Mouse (Mus musculus) spleen, adult 2 months (tissue): ENCODE data around the gene Cog2. TPM values are rescaled to one million over a fixed set of nuclear protein-coding genes. Genes with fewer than 3 reads are reported as not detected.

Experiments used
- DNase-seq, 2 experiments: peaks; one replicate each; pipeline versions ENCODE4 v3.0.0 to v3.0.0-alpha.2; 2012 to 2021; ENCODE audit warnings: low spot score in 2 of 2, low read depth in 1 of 2
- H3K27ac ChIP-seq: fragments of 200-500 bp; 2 replicates; pipeline ENCODE4 v1.5.1; 2012; ENCODE audit warnings: low read length, inconsistent platforms; ENCODE audit not compliant: insufficient read depth
- H3K27me3 ChIP-seq: fragments of 200-500 bp; 2 replicates; pipeline ENCODE4 v1.6.1; 2012; ENCODE audit warnings: mild to moderate bottlenecking, moderate library complexity, low read length, inconsistent platforms; ENCODE audit not compliant: control insufficient read depth, insufficient read depth
- H3K36me3 ChIP-seq: fragments of 200-500 bp; 2 replicates; pipeline ENCODE4 v1.6.1; 2012; ENCODE audit warnings: mild to moderate bottlenecking, low read length, inconsistent platforms; ENCODE audit not compliant: control insufficient read depth, insufficient read depth
- H3K4me1 ChIP-seq: fragments of 200-500 bp; 2 replicates; pipeline ENCODE4 v1.6.1; 2011; ENCODE audit warnings: inconsistent platforms; ENCODE audit not compliant: control insufficient read depth, insufficient read depth, insufficient read length
- H3K4me3 ChIP-seq: fragments of 200-500 bp; 2 replicates; pipeline ENCODE4 v1.5.1; 2011; ENCODE audit warnings: mild to moderate bottlenecking, inconsistent platforms; ENCODE audit not compliant: insufficient read depth, insufficient read length; ENCODE audit errors: extremely low read depth
- CTCF ChIP-seq: fragments of 200-500 bp; IDR thresholded peaks from 2 replicates; pipeline ENCODE4 v1.5.1; 2011; ENCODE audit warnings: mild to moderate bottlenecking, inconsistent platforms; ENCODE audit not compliant: insufficient read depth, insufficient read length, insufficient replicate concordance; ENCODE audit errors: extremely low read depth
- POLR2A ChIP-seq: fragments of 200-500 bp; IDR thresholded peaks from 2 replicates; pipeline ENCODE4 v1.6.1; 2011; ENCODE audit warnings: low read depth, low read length, inconsistent platforms
- WGBS: fragments of 180-500 bp; shearing (Covaris S2); methylation state at CpG from one replicate; pipeline ENCODE4 v1.1.7; 2018; 5-methylcytosine and 5-hydroxymethylcytosine counted together
- polyA plus RNA-seq: library from polyadenylated mRNA; depleted of rRNA; stranded (reverse); fragments of >200 nt; gene quantifications from 2 replicates; pipeline ENCODE4 v1.2.3, GENCODE M21; 2012

Gene Cog2
- polyA plus RNA-seq, 1 experiment: 15.1 TPM

GRCm38 (mm10) chr8:124567126-124567525 is 46.6 kb downstream of the Cog2 start:
- Histone ChIP-seq H3K4me1 (no peaks in the 10 kb centered on the region), H3K36me3 (no peaks in the 10 kb centered on the region), H3K27ac (no peak overlapping the region), H3K27me3 (no peaks in the 10 kb centered on the region), H3K4me3 (no peak overlapping the region)
- DNase-seq: no peak
- TF ChIP-seq CTCF (no peak), POLR2A (no peak)
- WGBS: 82% methylated on average over 6 of the region's 6 CpGs

- Histone ChIP-seq H3K27me3 (no peaks in the 10 kb centered on the region), H3K36me3 (no peaks in the 10 kb centered on the region), H3K27ac (no peak overlapping the region), H3K4me3 (no peak overlapping the region), H3K4me1 (no peaks in the 10 kb centered on the region)
- TF ChIP-seq POLR2A (no peak), CTCF (no peak)
- DNase-seq: no peak
- 88% methylated on average over 3 of the region's 3 CpGs for WGBS
Observed at GRCm38 (mm10) chr8:124567584-124567983, 47.0 kb downstream of the Cog2 start.

GRCm38 (mm10) chr8:124569100-124569499 is 48.5 kb downstream of the Cog2 start:
- 64% methylated on average over 2 of the region's 2 CpGs for WGBS
- DNase-seq: no peak
- no peak overlapping the region for H3K27ac ChIP-seq
- no peaks in the 10 kb centered on the region for H3K4me1 ChIP-seq
- TF ChIP-seq POLR2A: no peak
- TF ChIP-seq CTCF: no peak
- no peak overlapping the region for H3K4me3 ChIP-seq
- H3K27me3 ChIP-seq: no peaks in the 10 kb centered on the region
- H3K36me3 ChIP-seq: no peaks in the 10 kb centered on the region

- DNase-seq: no peak
- WGBS: 83% methylated on average over 2 of the region's 2 CpGs
- H3K27ac ChIP-seq: no peak within 1 kb of the TSS
- H3K36me3 ChIP-seq: no peaks in the 10 kb centered on the region
- no peaks in the 10 kb centered on the region for H3K4me1 ChIP-seq
- H3K27me3 ChIP-seq: no peaks in the 10 kb centered on the region
- H3K4me3 ChIP-seq: no peak within 1 kb of the TSS
- TF ChIP-seq POLR2A (no peak), CTCF (no peak)
Observed at GRCm38 (mm10) chr8:124569593-124569992, 49.0 kb downstream of the Cog2 start, which contains the start of gene Agt. Gene Agt (minus strand): TSS chr8:124569706.

GRCm38 (mm10) chr8:124571732-124572429 is 51.3 kb downstream of the Cog2 start:
- Histone ChIP-seq H3K27me3 (no peaks in the 10 kb centered on the region), H3K4me3 (no peak overlapping the region), H3K36me3 (no peaks in the 10 kb centered on the region), H3K27ac (no peak overlapping the region), H3K4me1 (no peaks in the 10 kb centered on the region)
- no peak for DNase-seq
- WGBS: 83% methylated on average over 8 of the region's 8 CpGs
- TF ChIP-seq POLR2A (no peak), CTCF (no peak)

- Histone ChIP-seq H3K27ac (no peak overlapping the region), H3K4me1 (no peaks in the 10 kb centered on the region), H3K4me3 (no peak overlapping the region), H3K36me3 (no peaks in the 10 kb centered on the region), H3K27me3 (no peaks in the 10 kb centered on the region)
- DNase-seq: no peak
- TF ChIP-seq CTCF (no peak), POLR2A (no peak)
Observed at GRCm38 (mm10) chr8:124572430-124572775, 51.8 kb downstream of the Cog2 start.

- Histone ChIP-seq H3K27ac (no peak overlapping the region), H3K36me3 (no peaks in the 10 kb centered on the region), H3K4me1 (no peaks in the 10 kb centered on the region), H3K4me3 (no peak overlapping the region), H3K27me3 (no peaks in the 10 kb centered on the region)
- WGBS: 55% methylated on average over 15 of the region's 15 CpGs
- peak; percentile 46 to 76 for DNase-seq
- no peak for TF ChIP-seq POLR2A
- peak; percentile 68; the same call in 1 of the 2 replicates for TF ChIP-seq CTCF
Observed at GRCm38 (mm10) chr8:124573552-124574340, 53.2 kb downstream of the Cog2 start.
